Mouse (Mus musculus): ENCODE measurements around the gene Slc4a4.
A peak's percentile ranks its signal among the peaks of the same experiment; 100 is the strongest.

The Slc4a4 gene

DNA sequence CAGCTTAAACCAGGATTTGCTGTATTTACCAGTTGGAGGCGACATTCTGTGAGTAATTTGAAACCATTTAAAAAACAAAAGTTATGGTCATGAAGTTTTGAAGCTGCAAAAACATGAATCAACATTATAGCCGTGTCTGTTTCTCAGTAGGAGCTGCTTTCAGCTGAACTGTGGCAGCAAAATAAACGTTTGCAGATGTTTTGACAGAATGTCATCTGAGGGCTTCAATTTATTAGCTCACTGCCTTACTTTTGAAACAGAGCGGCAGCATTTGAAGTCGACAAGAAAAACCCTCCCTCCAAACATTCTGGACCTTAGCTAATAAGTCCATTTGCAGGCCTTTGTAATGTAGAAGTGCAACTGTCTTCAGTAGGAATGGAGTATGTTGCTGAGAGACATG is 123.5 kb downstream of the Slc4a4 start:
- no peak for DNase-seq (ENCODE audit: low read depth)

DNA sequence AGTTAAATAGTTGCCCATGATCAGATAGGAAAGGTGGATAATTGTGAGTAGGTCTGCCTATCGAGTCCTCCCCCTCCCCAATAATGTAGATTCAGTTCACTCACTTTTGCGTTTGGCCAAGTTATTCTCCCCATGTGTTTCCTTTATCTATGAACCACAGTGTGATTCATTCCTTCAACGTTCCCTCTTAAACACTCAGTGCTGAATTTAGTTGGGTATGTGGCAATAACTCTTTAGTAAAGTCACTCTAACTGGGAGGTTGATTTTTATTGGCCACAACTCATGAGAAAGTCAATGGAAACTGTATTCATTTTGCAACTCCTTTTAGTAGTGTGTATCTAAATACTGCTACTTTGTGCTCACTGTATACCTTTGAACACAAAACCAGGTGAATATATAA is 125.8 kb downstream of the Slc4a4 start:
- no peak for DNase-seq (ENCODE audit: low read depth)

DNA sequence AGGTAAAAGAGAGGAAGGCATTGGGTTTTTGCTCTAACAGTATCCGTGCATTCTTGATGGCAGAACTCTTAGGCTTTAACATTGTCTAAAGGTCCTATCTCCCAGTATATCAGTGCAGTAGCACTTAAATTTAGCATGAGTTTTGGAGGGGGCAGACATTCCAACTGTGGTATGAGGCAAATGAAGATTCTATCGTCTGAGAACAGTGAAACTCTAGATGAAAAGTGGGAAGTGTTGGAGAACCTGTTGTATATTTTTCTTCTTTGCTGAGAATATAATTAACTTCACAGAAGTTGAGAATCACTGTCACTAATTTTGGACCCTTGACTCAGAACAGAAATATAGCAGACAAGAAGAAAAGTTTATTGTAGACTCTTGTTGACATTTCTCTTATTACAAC is 128.2 kb downstream of the Slc4a4 start:
- DNase-seq (ENCODE audit: low read depth), result no peak

DNA sequence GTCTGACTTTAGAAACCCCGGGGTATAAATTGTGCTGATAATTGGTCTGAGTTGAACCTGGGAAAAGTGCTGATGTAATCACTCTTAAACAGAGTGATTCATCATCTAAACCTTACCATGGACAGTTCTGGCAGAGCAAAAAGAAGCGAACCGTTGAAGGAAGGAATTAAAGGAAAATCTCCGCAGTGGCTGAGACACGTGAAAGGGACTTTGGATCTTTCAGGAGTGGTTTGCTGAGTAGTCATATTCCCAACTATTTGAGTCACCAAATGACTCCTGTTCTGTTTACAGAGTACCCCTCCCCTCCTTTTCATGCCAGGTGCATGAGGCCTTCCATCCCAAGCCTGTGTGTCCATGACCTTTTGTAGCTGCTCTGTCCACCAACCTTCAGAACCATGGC is 129.3 kb downstream of the Slc4a4 start:
- DNase-seq (ENCODE audit: low read depth), result no peak

DNA sequence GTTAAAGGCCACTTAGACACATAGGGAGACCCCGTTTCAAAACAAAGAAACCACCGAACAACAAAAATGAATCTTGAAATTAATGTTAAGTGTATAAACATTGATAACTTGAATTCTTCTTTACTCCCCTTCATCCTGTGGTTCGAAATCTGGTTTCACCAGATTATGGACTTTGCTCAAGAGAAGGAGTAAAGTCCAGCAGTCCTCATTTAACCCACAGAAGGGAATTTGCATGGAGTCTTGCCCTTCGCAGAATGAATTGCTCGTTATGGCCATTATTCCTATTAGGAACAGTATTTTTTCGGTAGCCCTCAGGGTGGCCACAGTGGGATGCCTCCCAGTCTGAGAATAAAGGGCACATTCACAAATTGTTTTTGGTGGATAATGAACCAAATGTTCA is 131.9 kb downstream of the Slc4a4 start:
- no peak for DNase-seq (ENCODE audit: low read depth)

DNA sequence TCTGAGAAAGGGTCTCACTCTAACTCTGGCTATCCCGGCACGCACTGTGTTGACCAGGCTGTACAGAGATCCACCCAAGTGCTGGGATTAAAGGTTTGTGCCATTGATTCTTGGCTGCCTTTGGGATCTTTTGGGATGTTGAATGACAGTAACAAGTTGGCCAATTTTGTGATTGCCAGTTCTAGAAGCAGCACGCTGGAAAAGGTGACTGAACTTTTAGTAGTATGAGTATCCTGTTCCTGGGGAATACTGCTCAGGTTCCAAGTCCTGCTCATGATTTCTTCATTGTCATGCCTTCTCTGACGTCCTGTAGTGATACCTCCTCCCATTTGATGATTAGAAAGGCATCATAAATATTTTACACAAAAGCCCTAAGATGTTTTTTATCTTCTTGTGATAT is 137.8 kb downstream of the Slc4a4 start:
- DNase-seq (ENCODE audit: low read depth), result no peak

DNA sequence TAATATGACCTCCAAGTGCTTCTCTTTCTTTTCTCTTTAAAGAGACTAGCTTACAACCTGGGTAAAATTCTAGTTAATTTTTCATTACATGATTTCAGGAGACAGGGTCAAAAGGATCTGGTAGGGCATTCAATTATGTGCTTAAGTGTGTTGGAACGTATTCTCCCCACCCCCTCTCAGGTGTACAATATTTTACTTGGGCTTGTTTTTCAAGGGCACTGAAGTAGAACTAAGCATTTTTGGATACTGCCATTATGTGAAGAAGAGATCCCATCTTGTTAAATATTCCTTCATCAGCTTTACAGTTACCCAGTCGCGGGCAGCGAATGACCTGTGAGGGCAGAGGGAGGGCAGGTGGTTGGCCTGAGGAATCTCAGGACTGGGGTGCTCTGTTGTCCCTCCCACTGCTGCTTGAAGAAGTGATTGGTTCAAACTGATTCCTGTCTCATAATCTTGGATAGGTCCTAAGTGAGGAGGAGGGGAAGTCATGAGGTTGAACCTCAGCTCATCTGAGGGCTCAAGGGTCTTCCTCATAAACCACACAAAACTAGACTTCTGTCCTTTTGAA is 141.0 kb downstream of the Slc4a4 start:
- no peak for DNase-seq (ENCODE audit: low read depth)

DNA sequence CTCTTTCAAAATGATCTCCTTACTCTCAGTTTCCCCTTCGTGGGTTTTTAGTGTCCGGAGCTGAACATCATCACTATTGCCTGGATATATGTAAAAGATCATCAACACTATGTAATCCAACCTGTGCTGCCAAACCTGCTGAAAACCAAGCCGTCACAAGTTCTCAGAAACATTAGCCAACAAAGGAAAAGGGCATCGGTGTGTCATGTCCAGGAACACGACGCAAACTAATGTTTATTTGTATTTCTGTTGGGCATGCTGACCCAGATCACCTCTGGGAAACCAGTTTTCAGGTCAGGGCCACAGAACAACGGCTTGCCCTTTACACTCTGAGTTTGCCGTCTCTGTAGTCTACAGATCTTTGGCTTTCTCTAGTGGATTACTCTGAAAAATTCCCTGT is 146.0 kb downstream of the Slc4a4 start:
- DNase-seq (ENCODE audit: low read depth), result no peak

DNA sequence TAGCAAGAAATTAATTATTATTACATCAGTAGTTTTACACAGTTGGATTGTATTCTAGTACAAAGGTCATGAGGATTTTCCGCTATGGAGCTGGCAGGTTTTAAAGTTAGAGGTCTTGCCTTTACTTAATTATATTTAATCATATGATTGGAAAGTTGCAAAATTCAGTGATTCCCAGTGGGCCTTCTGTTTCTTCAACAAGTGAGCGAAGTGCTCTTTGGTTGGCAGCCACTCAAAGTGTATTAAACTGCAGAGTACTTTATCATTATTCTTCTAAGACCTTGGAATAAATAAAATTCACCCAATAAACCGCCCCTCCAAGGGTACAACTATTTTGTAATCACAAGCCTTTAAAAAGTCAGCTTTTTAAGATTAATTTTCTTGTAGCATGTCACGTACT is 146.6 kb downstream of the Slc4a4 start:
- no peak for DNase-seq (ENCODE audit: low read depth)

DNA sequence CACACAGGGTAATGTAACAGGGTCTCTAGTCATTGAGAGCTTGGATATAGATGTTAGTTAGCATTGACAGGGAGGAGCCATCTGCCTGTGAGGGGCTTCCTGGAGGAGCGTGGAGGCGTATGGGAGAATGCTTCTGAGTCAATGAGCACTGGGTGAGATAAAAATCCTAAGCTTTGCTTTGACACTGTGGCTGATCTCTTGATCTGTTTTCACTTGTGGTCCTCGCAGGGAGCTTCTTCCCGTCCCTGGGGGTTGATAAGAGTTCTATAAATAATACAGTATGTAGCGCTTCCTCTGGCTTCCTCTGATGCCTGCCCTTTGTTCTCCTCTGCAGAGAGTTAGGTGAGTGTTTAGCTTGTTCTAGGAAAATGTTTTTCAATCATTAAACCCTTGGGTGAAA is 149.5 kb downstream of the Slc4a4 start:
- DNase-seq (ENCODE audit: low read depth), result no peak

DNA sequence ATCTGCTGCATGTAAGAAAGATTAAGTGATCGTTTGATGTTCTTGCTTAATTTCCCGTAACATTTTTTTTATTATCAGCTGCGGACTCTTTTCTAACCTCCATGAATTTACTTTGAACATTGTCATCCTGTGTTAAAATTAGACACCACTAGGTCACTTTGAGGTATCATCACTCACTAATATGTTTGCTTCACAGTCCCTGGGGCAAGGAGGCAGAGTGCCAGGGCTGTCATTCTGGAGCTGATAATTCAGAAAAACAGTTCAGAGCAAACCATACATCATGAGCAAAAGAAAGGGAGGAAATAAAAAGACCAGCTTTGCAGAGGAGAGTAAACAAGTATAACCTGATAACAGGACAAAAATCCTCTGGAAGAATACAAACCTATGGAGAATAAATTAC is 154.2 kb downstream of the Slc4a4 start:
- DNase-seq (ENCODE audit: low read depth), result no peak

DNA sequence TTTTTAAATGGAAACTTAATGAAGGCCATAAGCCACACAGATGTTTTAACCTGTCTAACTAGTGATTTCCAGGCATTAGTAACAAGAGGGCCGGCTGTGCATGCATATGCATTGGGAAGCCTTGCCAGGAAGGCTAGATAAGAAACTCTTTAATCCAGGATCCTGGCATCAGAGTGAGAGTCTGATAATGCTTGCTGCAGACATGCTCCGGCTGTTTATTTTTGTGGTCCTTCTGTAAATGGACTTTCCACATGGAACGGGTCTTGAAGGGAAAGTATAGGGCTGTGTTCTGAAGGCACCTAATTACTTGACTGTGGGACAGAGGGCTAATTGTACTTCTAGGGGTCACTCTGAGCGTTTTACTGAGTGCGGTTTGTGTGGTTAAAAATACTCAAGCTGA is 157.2 kb downstream of the Slc4a4 start:
- no peak for DNase-seq (ENCODE audit: low read depth)

DNA sequence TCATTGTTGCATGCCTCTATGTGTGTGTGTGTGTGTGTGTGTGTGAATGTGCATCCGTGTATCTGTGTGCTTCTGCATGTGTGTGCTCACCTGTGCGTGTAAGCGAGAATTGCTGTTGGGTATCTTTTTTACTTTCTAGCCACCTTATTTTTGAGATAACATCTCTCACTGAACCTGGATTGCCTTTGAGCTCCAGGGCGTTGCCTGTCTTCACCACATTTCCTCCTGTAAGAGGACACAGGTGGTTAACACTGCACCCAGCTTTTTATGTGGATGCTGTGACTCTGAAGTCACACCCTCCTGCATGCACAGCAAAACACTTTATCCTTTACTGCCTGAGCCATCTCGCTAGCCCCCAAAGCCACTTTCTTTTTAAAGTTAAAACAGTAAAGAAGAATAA is 158.2 kb downstream of the Slc4a4 start:
- no peak for DNase-seq (ENCODE audit: low read depth)

DNA sequence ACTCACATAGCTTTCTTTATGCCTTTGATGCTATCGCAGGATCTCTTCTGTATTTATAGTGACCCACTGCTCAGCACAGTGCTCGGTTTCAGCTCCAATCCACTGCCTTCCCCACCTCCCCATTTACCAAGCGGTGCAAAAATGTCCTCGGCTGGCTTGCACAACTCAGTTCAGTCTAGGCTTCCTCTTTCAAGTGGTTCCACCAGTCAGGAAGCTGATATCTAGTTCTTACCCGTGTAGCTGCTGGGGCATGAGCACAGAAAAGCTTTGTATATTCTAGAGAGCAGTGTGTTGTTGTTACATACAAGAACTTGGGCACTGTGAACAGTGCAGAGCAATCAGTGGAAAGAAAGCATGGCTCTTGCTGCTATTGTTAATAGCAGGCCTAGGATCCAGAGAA is 165.0 kb downstream of the Slc4a4 start:
- peak; percentile 3 for DNase-seq (ENCODE audit: low read depth)

DNA sequence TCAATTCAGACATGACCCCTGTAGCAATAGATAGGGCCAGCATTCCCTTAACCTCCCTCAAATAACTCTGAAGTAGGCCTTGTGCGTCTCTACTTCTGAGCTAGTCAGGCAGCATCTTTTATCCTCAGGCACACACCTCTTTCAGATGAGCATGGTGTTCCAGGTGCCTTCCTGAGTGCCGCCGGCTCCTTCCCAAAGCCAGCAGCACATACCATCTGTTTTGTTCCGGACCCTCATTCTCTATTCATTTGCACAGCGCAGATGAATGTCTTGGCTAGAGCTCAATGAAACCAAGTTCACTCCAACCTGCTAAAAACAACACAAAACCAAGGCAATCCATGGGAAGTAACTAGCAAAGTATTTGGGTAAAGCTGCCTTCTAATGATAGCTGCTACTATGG is 165.6 kb downstream of the Slc4a4 start:
- DNase-seq (ENCODE audit: low read depth), result no peak

DNA sequence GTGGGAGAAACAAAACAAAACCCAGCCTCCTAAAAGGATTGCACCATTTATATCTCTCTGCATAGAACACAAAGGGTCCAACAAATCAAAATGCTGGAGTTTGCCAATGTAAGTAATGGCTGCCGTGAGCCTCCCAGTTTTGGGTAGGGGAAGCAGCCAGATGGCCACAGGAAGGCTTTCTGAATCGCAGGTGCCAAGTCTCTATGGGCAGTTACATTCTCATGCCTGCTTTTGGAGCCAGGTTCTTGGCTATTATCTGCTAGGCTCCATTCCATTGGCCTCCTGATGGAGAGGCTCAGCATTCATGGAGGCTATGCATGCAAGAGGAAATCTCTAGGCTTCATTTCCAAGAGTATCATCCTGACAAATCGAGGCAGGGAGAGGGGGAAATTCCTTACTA is 169.0 kb downstream of the Slc4a4 start:
- no peak for DNase-seq (ENCODE audit: low read depth)

DNA sequence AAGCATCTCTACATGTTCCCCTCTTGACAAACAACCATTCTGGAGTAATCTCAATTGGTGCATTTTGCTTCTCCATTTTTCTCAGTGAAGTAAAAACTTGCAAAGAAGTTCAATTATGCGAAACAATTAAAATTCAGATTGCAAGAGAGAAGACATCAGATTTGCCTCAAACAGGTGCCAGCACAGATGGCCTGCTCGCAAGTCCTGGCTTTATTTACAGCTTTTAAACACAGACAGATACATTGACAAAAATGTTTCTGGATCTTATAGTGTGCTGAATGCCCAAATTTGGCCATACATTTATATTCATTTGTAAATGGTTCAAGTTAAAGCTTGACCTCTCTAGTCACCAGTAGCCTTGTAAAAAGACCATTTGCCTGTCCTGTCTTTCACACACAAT is 169.8 kb downstream of the Slc4a4 start:
- DNase-seq (ENCODE audit: low read depth), result no peak

DNA sequence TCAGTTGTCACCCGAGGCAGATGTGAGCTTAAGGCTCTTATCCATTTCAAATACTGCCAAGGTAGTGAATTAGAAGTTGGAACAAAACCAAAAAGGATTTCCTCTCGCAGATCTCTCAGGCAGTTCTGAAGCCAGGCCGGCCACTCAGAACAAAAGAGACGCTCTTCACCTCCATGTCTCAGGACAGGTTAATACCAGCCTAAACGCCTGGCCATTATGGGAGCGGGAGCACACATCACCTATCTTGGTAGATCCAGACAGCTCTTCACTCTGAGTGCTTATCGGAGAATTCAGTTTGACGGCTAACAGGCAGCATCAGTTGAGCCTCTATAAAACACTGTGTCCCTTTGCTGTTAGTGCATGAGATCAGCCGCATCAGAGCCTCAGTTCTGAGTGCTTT is 174.5 kb downstream of the Slc4a4 start:
- DNase-seq (ENCODE audit: low read depth), result no peak

DNA sequence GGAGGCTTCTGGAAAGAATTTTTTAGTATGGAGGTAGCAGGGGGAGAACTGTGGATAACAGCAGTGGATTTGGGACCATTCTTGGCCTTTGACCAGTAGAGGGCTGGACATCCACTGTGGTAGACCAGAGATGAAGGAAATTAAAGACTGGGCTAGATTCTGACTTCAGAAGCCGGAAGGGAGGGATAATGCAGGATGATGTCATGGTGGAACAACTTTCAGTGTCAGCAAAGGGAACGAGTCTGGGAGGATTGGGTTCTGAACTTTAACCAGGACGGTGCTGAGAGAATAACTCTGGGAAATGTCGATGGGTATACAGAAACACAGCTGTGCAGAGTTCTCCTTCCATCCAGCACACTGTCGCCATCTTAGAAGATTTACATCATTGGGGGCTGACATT is 175.7 kb downstream of the Slc4a4 start:
- no peak for DNase-seq (ENCODE audit: low read depth)

DNA sequence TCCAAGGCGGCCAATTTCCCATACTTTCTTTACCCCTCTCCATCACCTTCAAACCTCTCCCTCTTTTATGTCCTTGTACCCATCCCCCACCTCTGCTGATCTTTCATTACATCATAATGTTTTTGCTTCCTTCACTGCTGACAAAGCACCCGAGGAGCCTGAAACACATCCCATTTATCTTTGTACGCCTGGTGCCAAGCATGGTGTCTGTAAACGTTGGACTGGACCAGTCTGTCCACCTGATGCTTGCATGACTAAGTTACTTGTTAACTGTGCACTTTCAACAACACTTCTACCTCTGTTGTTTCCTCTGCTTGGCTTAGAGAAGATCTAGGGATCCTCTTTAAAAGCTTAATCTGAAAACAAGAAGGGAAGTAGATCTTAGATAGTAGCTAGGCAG is 180.5 kb downstream of the Slc4a4 start:
- no peak for DNase-seq (ENCODE audit: low read depth)

DNA sequence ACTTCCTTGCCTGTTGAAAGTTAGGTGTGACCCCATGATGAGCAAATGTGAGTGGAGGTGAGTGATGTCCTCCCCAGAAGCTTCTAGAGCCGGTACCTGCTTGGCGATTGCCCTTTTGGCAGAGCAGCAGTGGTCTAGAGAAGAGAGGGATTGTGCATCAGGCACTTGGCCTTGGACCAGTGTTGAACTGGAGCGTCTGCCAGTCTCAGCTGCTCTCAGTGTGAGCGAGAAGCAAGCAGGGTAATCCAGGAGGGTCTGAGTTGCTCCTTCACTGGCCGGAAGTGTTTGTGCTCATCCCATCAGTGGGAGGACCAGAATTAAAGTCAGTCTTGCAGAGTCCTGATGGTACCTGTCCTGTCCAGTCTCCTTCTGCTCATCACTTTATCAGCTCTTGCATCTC is 181.5 kb downstream of the Slc4a4 start:
- DNase-seq (ENCODE audit: low read depth), result no peak

DNA sequence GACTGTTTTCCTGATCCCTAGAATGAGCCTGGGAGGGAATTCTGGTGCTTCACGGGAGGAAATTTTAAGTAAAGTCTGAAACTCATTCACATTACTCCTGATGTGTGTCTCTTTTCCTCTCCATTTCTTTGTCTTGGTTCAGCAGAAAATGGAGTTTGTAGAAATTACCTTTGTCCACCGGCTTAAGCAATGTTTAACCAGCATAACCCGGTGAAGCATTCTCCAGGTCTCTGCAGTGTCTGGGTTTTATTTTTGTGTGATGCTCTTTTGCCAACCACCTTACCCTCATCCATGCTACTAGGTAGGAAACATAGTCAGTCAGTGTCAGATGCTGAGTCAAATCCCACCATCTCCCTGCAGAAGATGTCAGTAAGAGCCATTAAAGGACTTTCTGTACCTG is 183.4 kb downstream of the Slc4a4 start:
- no peak for DNase-seq (ENCODE audit: low read depth)

DNA sequence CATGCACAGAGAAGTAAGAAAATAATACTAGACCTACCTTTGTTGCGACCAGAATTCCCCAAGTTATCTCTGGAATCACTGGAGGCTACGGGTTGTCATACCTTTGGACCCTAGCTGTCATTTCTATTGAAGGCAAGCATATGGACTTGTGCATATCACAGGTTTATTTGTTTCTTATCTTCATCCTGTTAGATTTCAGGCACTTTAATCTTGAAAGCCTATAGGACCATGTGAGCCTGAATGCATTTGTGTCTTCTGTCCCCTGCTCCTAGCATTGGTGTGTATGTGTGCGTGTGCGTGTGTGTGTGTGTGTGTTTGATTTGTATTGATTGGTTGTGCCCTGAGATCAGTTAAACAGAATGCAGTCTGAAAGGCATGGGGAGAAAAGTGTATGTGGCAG is 185.3 kb downstream of the Slc4a4 start:
- no peak for DNase-seq (ENCODE audit: low read depth)

DNA sequence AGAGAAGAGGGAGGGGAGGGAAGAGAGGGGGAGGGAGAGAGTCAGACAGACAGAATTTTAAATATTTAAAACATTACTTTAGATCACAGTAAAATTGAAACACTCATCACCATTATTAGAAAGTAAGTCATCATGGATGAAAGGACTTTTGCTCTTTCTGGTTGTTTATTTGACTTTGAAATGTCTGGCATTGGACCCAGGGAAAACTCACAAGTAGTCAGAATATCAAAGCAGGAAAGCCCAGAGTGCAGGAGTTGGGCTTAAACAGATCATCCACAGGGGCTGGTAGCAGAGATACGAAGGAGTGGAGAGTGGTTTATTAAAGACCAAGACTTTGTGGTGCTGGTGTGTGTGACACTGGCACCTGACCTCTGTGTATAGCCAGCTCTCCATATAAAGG is 191.1 kb downstream of the Slc4a4 start:
- no peak for DNase-seq (ENCODE audit: low read depth)

DNA sequence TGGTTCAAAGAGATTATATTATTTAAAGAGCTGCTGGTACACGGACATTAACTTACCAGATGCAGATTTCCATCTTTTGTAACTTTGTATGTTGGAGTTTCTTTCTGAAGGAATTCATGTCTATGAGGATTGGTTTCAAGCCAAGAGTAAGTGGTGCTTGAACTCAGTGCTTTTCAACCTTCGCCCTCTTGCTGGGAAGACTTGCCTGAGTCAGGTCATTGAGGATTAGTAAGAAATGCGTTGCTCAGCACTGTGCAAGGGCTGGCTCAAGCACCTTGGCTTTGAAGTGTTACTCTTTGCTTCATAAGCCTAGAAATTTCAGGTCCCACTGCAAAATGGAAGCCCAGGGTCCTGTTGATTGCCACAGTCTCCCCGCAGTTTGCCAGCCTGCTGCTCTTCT is 196.9 kb downstream of the Slc4a4 start:
- no peak for DNase-seq (ENCODE audit: low read depth)

Data from c-Kit-positive CD71-negative TER-119-negative erythroid progenitor cells, embryonic 14.5 days (primary cell).